Mouse (Mus musculus) kidney, postnatal 25 days (tissue): ENCODE results near the gene Otop2.

Experiments
- DNase-seq, 2 experiments: peaks; one replicate each; pipeline ENCODE4 v3.0.0; 2021; ENCODE audit warnings: mixed read lengths in 2 of 2

The Otop2 gene

GRCm38 (mm10) chr11:115306863-115307262, at the start of gene Otop2:
Gene Otop2 (plus strand): TSS chr11:115307163.
- DNase-seq, result peak in 1 of 2 experiments; percentile 31

- peak in 1 of 2 experiments; percentile 23 for DNase-seq
Observed at GRCm38 (mm10) chr11:115257775-115258510, 49.0 kb upstream of the Otop2 start.

- no peak for DNase-seq
Observed at GRCm38 (mm10) chr11:115259134-115259533, 47.8 kb upstream of the Otop2 start.

- DNase-seq, result no peak
Observed at GRCm38 (mm10) chr11:115262954-115263353, 44.0 kb upstream of the Otop2 start.

- no peak for DNase-seq
Observed at GRCm38 (mm10) chr11:115264136-115264861, 42.7 kb upstream of the Otop2 start.

- no peak for DNase-seq
Observed at GRCm38 (mm10) chr11:115264862-115265668, 41.9 kb upstream of the Otop2 start.

GRCm38 (mm10) chr11:115265771-115266399, 41.1 kb upstream of the Otop2 start:
- DNase-seq, result no peak

- no peak for DNase-seq
Observed at GRCm38 (mm10) chr11:115266400-115266778, 40.6 kb upstream of the Otop2 start.

GRCm38 (mm10) chr11:115267061-115267883, 39.7 kb upstream of the Otop2 start, which contains the start of gene Grin2c:
Gene Grin2c (minus strand): TSS chr11:115267243.
- no peak for DNase-seq

- DNase-seq, result no peak
Observed at GRCm38 (mm10) chr11:115267958-115268357, 39.0 kb upstream of the Otop2 start.

- no peak for DNase-seq
Observed at GRCm38 (mm10) chr11:115269330-115270066, 37.5 kb upstream of the Otop2 start.

GRCm38 (mm10) chr11:115270148-115270861, 36.7 kb upstream of the Otop2 start:
- DNase-seq, result peak; percentile 79 to 82

- no peak for DNase-seq
Observed at GRCm38 (mm10) chr11:115271052-115271451, 35.9 kb upstream of the Otop2 start.

- no peak for DNase-seq
Observed at GRCm38 (mm10) chr11:115271481-115271880, 35.5 kb upstream of the Otop2 start.

GRCm38 (mm10) chr11:115272894-115273498, 34.0 kb upstream of the Otop2 start:
- DNase-seq, result no peak

GRCm38 (mm10) chr11:115273735-115274134, 33.2 kb upstream of the Otop2 start:
- no peak for DNase-seq

- DNase-seq, result no peak
Observed at GRCm38 (mm10) chr11:115274178-115274577, 32.8 kb upstream of the Otop2 start.

GRCm38 (mm10) chr11:115274771-115275170, 32.2 kb upstream of the Otop2 start:
- DNase-seq, result no peak

GRCm38 (mm10) chr11:115275509-115275908, 31.5 kb upstream of the Otop2 start:
- DNase-seq, result no peak

GRCm38 (mm10) chr11:115275954-115276353, 31.0 kb upstream of the Otop2 start:
- no peak for DNase-seq
